Mouse (Mus musculus) embryo, embryonic 10.5 days (tissue): ENCODE data around the gene Usp5.
"Not testable (repeated sequence)": the region's sequence is repeated elsewhere in the genome, so short reads cannot be mapped to it uniquely, and the experiment has no call there.

Source experiments
- DNase-seq: peaks from one replicate; pipeline ENCODE4 v3.0.0-alpha.2; 2015; ENCODE audit warnings: low spot score

The Usp5 gene

GRCm38 (mm10) chr6:124811701-124812560 lies 17.4 kb downstream of the Usp5 start:
- no peak for DNase-seq

DNA sequence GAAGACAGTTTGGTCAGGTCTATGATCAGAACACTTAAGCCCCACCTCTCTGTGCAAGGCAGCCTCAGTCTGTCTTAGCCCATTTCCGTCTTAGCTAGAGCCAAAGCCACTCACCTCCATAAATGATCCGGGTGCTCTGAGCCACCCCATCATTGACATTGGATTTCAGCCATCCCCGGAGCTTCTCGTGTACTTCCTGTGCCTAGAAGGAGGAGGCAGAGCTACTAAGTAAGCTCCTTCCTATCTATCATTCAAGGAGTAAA lies 17.9 kb downstream of the Usp5 start:
- no peak for DNase-seq

- DNase-seq, result not testable (repeated sequence)
Measured at GRCm38 (mm10) chr6:124810566-124811402, 18.5 kb downstream of the Usp5 start.

DNA sequence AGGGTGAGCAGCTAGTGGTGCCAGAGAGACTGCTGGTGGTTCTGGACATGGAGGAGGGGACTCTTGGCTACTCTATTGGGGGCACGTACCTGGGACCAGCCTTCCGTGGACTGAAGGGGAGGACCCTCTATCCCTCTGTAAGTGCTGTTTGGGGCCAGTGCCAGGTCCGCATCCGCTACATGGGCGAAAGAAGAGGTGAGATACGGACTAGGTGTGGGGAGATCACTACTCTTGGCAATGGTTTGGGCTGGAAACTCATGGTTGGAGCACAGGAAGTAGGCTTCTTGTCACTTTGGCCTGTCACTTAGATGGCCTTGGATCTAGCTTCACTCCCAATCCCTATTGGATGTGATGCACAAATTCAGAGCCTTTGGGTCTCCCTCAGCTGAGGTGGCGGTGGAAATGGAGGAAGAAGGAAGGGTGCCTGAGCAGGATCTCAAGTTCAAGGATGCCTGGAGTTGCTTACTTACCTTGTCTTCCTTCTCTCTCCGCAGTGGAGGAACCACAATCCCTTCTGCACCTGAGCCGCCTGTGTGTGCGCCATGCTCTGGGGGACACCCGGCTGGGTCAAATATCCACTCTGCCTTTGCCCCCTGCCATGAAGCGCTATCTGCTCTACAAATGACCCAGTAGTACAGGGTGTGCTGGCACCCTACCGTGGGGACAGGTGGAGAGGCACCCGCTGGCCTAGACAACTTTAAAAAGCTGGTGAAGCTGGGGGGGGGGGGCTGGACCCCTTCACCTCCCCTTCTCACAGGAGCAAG lies 19.3 kb downstream of the Usp5 start:
- no peak for DNase-seq

DNA sequence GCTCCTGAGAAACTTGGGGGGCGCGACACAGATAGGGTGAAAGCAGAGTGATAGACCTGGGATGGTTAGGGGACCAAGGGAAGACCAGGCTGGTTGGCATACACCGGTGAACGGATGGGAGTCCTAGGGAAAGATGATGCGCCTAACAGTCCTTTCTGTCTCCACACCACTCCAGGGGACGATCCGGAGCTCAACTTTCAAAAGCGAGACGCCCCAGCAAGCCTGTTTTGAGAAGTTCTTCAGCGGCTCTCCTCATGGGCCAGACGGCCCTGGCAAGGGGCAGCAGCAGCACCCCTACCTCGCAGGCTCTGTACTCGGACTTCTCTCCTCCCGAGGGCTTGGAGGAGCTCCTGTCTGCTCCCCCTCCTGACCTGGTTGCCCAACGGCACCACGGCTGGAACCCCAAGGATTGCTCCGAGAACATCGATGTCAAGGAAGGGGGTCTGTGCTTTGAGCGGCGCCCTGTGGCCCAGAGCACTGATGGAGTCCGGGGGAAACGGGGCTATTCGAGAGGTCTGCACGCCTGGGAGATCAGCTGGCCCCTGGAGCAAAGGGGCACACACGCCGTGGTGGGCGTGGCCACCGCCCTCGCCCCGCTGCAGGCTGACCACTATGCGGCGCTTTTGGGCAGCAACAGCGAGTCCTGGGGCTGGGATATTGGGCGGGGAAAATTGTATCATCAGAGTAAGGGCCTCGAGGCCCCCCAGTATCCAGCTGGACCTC lies 20.1 kb downstream of the Usp5 start:
- DNase-seq, result peak; percentile 92

- peak; percentile 85 for DNase-seq
Measured at GRCm38 (mm10) chr6:124808358-124809012, 20.8 kb downstream of the Usp5 start, which contains the start of gene Spsb2. TSS of gene Spsb2 (plus strand) at chr6:124808661.

DNA sequence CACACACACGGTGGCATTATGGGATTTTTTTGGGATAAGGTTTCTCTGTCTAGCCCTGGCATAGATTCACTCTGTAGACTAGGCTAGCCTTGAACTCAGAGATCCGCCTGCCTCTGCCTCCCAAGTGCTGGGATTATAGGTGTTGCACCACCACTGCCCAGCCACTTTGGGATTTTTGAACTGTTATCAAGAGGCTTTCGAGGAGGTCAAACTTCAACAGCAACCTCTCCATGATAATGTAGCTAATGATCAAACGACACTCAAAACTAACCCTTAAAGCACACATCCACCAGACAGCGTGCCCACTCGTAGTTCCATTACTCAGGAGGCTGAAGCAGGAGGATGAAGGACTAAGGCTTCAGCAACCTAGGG lies 21.3 kb downstream of the Usp5 start:
- DNase-seq, result no peak

DNA sequence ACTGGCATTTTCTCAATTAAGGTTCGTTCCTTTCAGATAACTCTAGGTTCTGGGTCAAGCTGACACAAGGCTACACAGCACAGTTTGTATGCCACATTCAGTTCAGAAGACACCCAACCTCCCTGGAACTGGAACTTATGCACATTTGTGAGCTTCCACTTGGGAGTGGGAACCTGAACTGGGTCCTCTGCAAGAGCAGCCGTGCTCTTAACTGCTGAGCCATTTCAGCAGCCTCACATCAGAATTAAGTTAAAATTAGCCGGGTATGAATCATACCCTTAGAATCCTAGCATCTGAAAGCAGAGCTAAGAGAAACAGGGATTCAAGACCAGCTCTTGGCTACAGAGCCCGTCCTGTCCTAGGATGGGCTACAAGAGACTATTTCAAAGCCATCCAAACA lies 21.9 kb downstream of the Usp5 start:
- no peak for DNase-seq

GRCm38 (mm10) chr6:124806446-124807140 lies 22.7 kb downstream of the Usp5 start:
- DNase-seq, result no peak

DNA sequence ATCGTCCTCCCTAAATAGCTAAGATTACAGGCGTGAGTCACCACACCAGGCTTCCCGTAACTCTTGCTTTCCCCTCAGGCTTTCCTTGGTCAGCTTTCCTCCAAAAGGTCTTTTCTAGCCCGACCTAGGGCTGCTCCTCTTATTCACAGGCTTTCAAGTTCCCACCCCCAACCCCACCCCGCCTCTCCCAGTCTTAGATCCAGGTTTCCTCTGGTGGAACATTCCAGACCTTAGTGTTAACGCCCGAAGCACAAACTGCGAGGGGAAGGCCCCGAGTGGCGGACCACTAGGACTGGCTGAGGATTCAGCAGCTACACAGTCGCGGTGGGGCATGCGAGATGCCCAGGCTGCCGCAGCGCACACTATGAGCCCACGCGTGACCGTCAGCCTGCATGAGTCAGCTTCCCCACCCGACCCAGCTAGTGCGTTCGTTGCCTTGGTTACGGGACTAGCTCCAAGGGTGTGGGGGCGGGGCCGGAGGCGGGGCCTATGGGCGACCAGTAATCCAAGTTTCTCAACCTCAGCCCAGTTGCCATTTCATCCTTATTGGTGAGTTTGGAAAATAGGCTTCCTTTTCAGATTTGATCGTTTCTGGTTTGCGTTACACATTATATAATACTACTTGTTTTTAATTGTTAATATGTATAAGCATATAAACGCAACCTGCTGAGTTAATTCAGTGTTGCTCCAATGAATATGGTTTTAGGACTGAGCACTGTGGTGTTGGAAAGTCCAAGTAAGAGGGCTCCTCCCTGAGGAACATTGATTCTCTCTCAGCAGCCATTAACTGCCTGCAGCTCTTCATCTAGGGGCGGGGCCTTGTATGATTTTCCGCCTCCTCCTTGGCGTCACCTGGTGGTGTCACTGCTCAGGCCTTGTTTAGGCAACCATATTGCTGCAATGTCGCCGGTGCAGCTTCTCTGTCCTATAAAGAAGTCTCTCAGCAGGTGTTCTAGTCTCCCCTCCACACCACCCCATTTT lies 23.7 kb downstream of the Usp5 start:
- DNase-seq, result peak; percentile 97

- DNase-seq, result no peak
Measured at GRCm38 (mm10) chr6:124804341-124804740, 24.9 kb downstream of the Usp5 start.

- not testable (repeated sequence) for DNase-seq
Measured at GRCm38 (mm10) chr6:124803691-124804090, 25.6 kb downstream of the Usp5 start.

DNA sequence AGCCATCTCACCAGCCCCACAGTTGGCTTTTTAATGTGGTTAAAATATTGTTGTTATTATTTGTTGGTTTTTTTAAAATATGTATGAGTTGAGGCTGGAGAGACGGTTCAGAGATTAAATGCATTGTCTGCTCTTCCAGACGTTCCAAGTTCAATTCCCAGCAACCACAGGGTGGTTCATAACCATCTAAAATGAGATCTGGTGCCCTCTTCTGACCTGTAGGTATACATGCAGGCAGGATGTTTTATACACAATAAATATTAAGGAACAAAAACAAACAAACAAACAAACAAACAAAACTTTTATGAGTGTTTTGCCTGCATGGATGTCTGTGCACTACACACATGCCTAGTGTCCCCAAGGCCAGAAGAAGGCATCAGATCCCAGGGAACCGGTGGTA lies 26.2 kb downstream of the Usp5 start:
- DNase-seq, result no peak

DNA sequence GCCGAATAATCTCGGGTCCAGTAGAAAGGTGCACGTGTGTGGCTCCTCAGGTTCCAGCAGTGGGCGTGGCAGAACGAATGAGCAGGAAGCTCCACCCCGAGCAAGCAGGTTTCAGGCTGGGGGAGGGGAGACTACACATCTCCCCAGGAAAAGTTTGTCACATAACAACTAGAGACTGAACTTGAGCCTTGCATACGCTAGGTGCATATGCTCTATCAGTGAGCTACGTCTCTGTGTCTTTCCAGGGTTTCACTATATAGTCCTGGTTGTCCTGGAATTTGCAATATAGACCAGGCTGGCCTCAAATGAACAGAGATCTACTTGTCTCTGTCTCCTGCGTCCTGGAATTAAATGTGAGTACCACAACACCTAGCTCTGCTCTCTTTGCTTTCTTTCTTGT lies 26.9 kb downstream of the Usp5 start:
- peak; percentile 53 for DNase-seq

- DNase-seq, result no peak
Measured at GRCm38 (mm10) chr6:124796200-124796599, 33.1 kb downstream of the Usp5 start.

DNA sequence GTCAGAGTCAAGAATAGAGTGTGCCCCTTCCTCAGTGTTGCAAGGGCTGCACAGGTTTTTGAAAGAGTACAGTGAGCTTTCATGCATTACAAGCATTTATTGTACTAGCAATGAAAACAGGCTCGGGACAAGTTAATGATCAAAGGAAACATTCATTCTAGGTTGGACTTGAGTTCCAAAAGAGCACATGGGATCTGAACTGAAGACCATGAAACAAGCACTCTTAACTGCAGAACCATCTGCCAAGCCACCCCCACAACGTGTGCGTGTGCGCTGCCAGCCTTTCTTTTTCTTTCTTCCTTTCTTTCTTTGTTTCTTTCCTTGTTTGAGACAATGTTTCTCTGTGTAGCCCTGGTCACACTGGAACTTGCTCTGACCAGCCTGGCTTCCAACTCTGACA lies 33.5 kb downstream of the Usp5 start:
- no peak for DNase-seq

- no peak for DNase-seq
Measured at GRCm38 (mm10) chr6:124791911-124792310, 37.4 kb downstream of the Usp5 start.

DNA sequence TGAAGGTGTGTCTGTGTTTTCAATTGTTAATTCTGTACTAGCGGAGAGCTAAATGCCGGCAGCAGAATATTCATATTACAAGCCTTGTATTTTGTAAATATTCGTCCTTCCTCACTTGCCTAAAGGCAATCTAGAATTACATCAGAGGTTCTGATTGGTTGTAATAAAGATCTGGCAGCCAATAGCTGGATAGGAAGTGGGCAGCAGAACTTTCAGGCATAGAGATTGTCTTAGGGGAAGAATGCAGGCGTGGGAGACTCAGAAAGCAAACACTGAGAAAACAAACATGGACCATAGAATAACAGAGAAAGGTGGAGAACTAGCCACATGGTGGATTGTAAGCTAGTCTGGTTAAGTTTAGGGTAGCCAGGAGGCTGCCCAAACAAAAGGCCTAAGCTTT lies 39.2 kb downstream of the Usp5 start:
- DNase-seq, result no peak

GRCm38 (mm10) chr6:124789519-124789918 lies 39.8 kb downstream of the Usp5 start:
- DNase-seq, result no peak

DNA sequence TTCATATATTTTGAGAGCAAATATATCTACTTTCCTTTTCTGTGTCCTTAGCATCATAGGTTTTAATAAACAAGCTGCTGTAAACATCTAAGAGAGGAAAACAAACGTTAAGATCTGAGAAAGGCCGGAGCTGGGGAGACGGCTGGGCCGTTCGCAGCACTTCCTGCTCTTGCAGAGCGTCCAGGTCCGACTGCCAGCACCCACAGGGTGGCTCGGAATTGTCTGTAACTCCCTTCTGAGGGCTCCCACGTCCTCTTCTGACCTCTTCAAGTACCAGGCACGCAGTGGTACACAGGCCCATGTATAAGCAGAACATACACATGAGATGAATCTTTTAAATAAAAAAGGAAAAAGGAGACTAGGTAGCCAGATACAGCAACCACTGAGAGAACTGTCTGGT lies 41.6 kb downstream of the Usp5 start:
- no peak for DNase-seq
